Mouse (Mus musculus) kidney, postnatal 0 days (tissue): ENCODE data around the gene Gm3095. TPM values are rescaled to one million over a fixed set of nuclear protein-coding genes. Genes with fewer than 3 reads are reported as not detected.
"Not testable (repeated sequence)": the region's sequence is repeated elsewhere in the genome, so short reads cannot be mapped to it uniquely, and the experiment has no call there.

Source experiments
- ATAC-seq: fragments of 200-750 bp; cut with Nextera tagmentation; replicated peaks from 2 replicates; pipeline ENCODE4 v1.8.0; 2017; ENCODE audit warnings: low read depth, moderate number of reproducible peaks, moderate TSS enrichment, moderate library complexity; ENCODE audit not compliant: low FRiP score
- DNase-seq: peaks from one replicate; pipeline ENCODE4 v3.0.0-alpha.2; 2016; ENCODE audit warnings: low spot score
- H3K27ac ChIP-seq: fragments of 300-500 bp; sonication (generic); 2 replicates; pipeline ENCODE4 v1.5.1; 2014; ENCODE audit warnings: mild to moderate bottlenecking
- H3K27me3 ChIP-seq: fragments of 300-500 bp; sonication (generic); 2 replicates; pipeline ENCODE4 v1.6.1; 2014; ENCODE audit warnings: low read length, mixed read lengths; ENCODE audit not compliant: insufficient read depth
- H3K36me3 ChIP-seq: fragments of 300-500 bp; sonication (generic); 2 replicates; pipeline ENCODE4 v1.6.1; 2014; ENCODE audit warnings: low read length, mixed read lengths; ENCODE audit not compliant: insufficient read depth
- H3K4me1 ChIP-seq: fragments of 300-500 bp; sonication (generic); replicated peaks from 2 replicates; pipeline ENCODE4 v1.6.1; 2014; ENCODE audit warnings: antibody characterized with exemption, low read length, mixed read lengths; ENCODE audit not compliant: insufficient read depth
- H3K4me2 ChIP-seq: fragments of 300-500 bp; sonication (generic); 2 replicates; pipeline ENCODE4 v1.6.1; 2014; ENCODE audit warnings: mild to moderate bottlenecking, low read length, moderate library complexity, mixed read lengths
- H3K4me3 ChIP-seq: fragments of 300-500 bp; sonication (generic); replicated peaks from 2 replicates; pipeline ENCODE4 v1.5.1; 2014; ENCODE audit warnings: low read depth, low read length
- H3K9ac ChIP-seq: fragments of 300-500 bp; sonication (generic); 2 replicates; pipeline ENCODE4 v1.6.1; 2014; ENCODE audit warnings: low read depth, low read length
- H3K9me3 ChIP-seq: fragments of 300-500 bp; sonication (generic); replicated peaks from 2 replicates; pipeline ENCODE4 v1.6.1; 2016; ENCODE audit warnings: low read length, inconsistent platforms, mixed read lengths
- WGBS: fragments of 180-500 bp; shearing (Covaris S2); extraction: QIAGEN DNeasy Blood & Tissue Kit; methylation state at CpG from one replicate; pipeline ENCODE4 v1.1.7; 2014; 5-methylcytosine and 5-hydroxymethylcytosine counted together
- polyA plus RNA-seq: library from polyadenylated mRNA; unstranded; fragments of >200 nt; fragmentation: Nextera tagmentation; extraction: Ambion mirVana; gene quantifications from 2 replicates; pipeline ENCODE4 v1.2.1, GENCODE M21; 2015

The Gm3095 gene
- polyA plus RNA-seq = not detected in 2 replicates

DNA sequence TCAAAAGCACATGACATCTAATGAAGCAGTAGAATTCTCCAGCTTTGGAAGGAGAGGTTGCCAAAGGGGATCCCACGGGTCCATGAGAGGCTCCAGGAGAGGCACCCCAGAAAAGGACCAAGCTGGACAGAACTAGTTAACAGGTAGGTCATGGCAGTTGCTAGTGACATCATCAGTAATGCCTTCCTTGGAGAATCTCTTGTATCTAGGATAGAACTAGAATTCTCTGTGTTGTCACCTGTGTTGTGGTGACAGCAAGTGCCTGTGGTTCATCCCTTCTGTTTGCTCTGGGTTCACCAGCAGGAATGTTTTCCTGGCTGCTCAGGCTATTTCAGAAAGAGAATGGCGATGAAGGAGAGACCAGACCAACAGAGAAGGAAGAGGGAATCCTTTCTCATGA is at the start of gene Gm3095:
TSS of gene Gm3095 (plus strand) at position 301 of the 400 bp plus-strand sequence.
- H3K27ac ChIP-seq, H3K9ac ChIP-seq, H3K9me3 ChIP-seq, H3K4me3 ChIP-seq, H3K36me3 ChIP-seq, H3K4me1 ChIP-seq, H3K4me2 ChIP-seq, ATAC-seq, H3K27me3 ChIP-seq, DNase-seq: not testable (repeated sequence)
- no CpG with 5 or more reads among the region's 2 CpGs for WGBS

DNA sequence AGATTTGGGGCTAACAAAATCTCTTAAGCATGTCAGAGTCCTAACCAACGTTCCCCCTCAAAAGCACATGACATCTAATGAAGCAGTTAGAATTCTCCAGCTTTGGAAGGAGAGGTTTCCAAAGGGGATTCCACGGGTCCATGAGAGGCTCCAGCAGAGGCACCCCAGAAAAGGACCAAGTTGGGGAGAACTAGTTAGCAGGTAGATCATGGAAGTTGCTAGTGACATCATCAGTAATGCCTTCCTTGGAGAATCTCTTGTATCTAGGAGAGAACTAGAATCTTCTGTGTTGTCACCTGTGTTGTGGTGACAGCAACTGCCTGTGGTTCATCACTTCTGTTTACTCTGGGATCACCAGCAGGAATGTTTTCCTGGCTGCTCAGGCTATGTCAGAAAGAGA is 31.9 kb upstream of the Gm3095 start, which contains the start of gene Gm3029:
TSS of gene Gm3029 (plus strand) at position 301 of the 400 bp plus-strand sequence.
- not testable (repeated sequence) for DNase-seq, H3K4me3 ChIP-seq, ATAC-seq, H3K36me3 ChIP-seq, H3K27me3 ChIP-seq, H3K9ac ChIP-seq, H3K9me3 ChIP-seq, H3K27ac ChIP-seq, H3K4me1 ChIP-seq, H3K4me2 ChIP-seq
- WGBS = no CpG with 5 or more reads among the region's 2 CpGs

DNA sequence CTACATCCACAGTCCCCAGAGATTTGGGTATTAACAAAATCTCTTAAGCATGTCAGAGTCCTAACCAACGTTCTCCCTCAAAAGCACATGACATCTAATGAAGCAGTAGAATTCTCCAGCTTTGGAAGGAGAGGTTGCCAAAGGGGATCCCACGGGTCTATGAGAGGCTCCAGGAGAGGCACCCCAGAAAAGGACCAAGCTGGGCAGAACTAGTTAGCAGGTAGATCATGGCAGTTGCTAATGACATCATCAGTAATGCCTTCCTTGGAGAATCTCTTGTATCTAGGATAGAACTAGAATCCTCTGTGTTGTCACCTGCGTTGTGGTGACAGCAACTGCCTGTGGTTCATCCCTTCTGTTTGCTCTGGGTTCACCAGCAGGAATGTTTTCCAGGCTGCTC is 34.7 kb downstream of the Gm3095 start, which contains the start of gene Gm3099:
TSS of gene Gm3099 (plus strand) at position 301 of the 400 bp plus-strand sequence.
- H3K4me1 ChIP-seq, H3K9ac ChIP-seq, H3K9me3 ChIP-seq, DNase-seq, H3K4me2 ChIP-seq, H3K27ac ChIP-seq, H3K36me3 ChIP-seq, H3K27me3 ChIP-seq, ATAC-seq, H3K4me3 ChIP-seq: not testable (repeated sequence)
- WGBS = 70% methylated on average over 1 of the region's 3 CpGs

Other genes starting within 250 kb of the Gm3095 start
- gene Gm3002, start 153.5 kb upstream of the Gm3095 start, polyA plus RNA-seq = not detected in 2 replicates
- not detected in 2 replicates for gene Gm3033, start 117.3 kb upstream of the Gm3095 start, polyA plus RNA-seq
- 0.09 TPM in 1 of 2 replicates, not detected in the other for gene Gm2916, start 79.4 kb upstream of the Gm3095 start, polyA plus RNA-seq
- gene Gm3029, start 31.8 kb upstream of the Gm3095 start, polyA plus RNA-seq = not detected in 2 replicates
- not detected in 2 replicates for gene Gm3099, start 34.8 kb downstream of the Gm3095 start, polyA plus RNA-seq
- gene Gm5796, start 60.4 kb downstream of the Gm3095 start, polyA plus RNA-seq = 0.11 TPM in 1 of 2 replicates, not detected in the other
- gene Gm3115, start 120.6 kb downstream of the Gm3095 start, polyA plus RNA-seq = not detected in 2 replicates
- 0.14 and 0.36 TPM in 2 replicates for gene Gm8108, start 147.0 kb downstream of the Gm3095 start, polyA plus RNA-seq
- not detected in 2 replicates for gene Gm3127, start 201.5 kb downstream of the Gm3095 start, polyA plus RNA-seq
- gene Gm2974, start 219.0 kb downstream of the Gm3095 start, polyA plus RNA-seq = 0.20 and 0.21 TPM in 2 replicates